Mouse (Mus musculus) urinary bladder, adult 2 months (tissue): ENCODE measurements around the gene Atxn7l1. TPM values are rescaled to one million over a fixed set of nuclear protein-coding genes. Genes with fewer than 3 reads are reported as not detected.

Experiments used
- DNase-seq: peaks from one replicate; pipeline ENCODE4 v3.0.0; 2022; ENCODE audit warnings: low spot score
- polyA plus RNA-seq: library from polyadenylated mRNA; depleted of rRNA; stranded (reverse); fragments of >200 nt; gene quantifications from 2 replicates; pipeline ENCODE4 v1.2.3, GENCODE M21; 2012; rRNA removed

The Atxn7l1 gene
- polyA plus RNA-seq = 12.4 and 20.3 TPM in 2 replicates

GRCm38 (mm10) chr12:33147497-33148267, at the start of gene Atxn7l1:
Atxn7l1 (plus strand) TSS chr12:33147693.
- DNase-seq = peak; percentile 81

- DNase-seq = no peak
These were observed 45.9 kb upstream of the Atxn7l1 start for GRCm38 (mm10) chr12:33101627-33102026.

GRCm38 (mm10) chr12:33102342-33103115, 45.0 kb upstream of the Atxn7l1 start:
- no peak for DNase-seq

- DNase-seq = no peak
These were observed 41.8 kb upstream of the Atxn7l1 start for GRCm38 (mm10) chr12:33105724-33106123.

DNA sequence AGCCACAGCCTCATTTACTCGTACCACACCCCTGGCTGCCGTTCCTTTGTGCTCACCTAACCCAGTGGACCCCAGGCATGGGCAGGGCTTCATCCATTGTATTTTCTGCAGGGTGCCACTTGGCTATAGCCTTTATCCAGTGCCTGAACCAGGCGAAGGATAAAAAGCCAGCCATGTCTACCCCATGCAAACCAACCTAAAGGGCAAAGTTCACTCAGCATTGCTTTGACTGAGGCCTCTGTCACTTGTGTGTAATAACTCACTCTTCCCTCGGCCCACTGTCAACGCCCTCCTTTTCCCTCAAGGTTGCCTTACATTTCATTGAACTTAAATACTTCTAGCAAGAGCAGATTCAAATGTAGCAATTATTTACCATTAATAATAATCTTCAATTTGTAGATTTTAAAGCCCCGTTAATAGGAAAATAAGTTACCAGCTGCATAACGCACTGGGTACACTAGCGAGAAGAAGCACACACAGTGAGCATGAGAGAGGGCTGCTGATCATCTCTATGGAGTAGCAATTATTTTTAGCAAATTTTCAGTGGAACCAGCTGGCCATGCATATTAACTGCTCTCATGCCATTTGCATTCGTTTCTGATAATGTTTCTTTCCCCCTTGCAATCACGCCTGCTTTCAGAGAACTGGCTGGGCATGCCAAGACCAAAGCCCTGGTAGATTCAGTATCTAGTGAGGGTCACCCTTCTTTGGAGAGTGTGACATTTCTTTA, 40.9 kb upstream of the Atxn7l1 start:
- no peak for DNase-seq

GRCm38 (mm10) chr12:33109531-33109930, 38.0 kb upstream of the Atxn7l1 start:
- DNase-seq = no peak

- DNase-seq = no peak
These were observed 36.5 kb upstream of the Atxn7l1 start for GRCm38 (mm10) chr12:33110894-33111471.

DNA sequence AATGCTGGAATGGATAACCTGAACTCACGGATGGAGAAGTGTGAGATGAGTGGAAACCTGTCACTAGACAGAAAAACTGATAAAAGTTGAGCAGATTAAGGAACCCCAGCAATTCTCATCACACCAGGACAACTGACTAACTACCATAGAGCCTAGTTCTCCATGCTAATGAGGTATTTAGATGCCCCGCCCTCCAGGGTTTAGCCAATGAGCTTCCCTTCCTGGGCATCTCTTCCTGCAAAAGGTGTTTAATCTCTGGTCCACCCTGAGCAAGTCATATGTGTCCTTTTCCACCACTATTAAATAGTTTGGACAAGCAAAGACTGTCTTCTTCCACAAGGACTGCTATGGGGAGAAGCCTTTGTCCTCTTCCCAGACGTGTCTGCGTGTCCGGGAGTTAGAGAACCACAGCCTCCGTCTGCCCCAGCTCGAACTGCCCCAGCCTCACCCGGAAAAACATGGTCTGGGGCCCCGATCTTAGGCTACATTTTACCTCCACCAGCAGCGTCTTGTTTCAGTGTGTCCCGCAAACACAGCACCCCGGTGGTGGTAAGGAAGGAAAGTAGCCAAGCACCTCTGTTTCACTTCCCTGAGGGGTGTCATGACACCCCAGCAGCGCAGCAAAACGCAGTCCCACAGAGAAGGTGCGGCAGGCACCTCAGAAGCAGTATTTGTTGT, 28.7 kb upstream of the Atxn7l1 start:
- DNase-seq = no peak

- no peak for DNase-seq
These were observed 21.8 kb upstream of the Atxn7l1 start for GRCm38 (mm10) chr12:33125594-33126227.

DNA sequence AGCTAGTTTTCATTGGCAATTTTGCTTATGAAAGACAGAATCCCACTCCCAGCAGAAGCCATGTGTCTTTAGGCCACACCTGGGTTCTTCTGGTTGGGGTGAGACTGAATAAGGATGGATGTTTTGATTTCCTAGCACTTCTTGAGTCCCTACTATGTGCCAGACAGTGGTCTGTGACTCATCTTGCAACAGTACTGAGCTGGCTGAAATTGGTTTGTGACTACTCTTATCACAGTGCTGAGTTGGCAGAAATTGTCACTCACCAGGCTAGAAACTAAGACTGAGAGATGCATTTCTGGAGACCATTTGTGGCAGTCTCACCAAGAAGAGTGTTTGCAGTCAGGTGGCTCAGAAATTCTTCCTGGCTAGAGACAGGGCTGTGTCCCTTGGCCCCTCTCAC, 21.2 kb upstream of the Atxn7l1 start:
- DNase-seq = no peak

- DNase-seq = no peak
These were observed 19.4 kb upstream of the Atxn7l1 start for GRCm38 (mm10) chr12:33128121-33128520.

DNA sequence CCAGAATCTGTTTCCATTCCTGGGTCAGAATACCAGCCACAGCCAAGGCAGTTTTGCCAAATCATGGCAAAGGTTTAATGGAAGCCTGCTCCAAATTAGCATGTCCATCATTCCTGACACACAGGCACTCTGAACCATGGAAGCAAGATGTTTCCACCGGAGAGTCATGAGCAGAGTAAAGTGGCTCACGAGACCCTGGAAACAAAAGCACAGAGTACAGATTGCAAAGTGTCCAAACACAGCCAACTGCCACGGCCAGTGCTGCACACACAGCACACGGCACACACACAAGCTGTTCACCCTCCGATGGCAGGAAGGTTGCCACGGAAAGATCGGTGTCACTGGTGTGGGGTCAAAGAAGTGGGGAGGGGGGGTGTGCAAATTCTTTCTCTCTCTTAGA, 18.8 kb upstream of the Atxn7l1 start:
- no peak for DNase-seq

- no peak for DNase-seq
These were observed 18.1 kb upstream of the Atxn7l1 start for GRCm38 (mm10) chr12:33129410-33129809.

- no peak for DNase-seq
These were observed 17.1 kb upstream of the Atxn7l1 start for GRCm38 (mm10) chr12:33130401-33130800.

DNA sequence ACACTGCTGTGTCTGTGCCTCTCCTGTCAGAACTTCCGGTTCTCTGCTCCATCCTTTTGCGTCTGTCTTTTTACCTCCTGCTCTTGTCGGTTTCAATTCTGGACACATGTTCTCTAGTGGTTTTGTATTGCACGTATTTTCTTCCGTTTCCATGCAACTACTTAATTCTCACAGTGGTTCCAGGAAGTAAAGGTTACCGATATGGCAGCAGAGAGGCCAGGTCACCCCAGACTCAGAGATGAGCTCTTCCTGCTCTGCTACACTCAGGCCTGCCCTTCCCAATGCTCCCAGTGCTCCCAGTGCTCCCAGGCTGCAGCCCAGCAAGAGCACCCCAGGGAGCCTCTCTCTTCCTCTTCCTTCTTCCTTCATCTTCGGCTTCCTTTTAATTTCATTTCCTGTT, 15.7 kb upstream of the Atxn7l1 start:
- DNase-seq = no peak

DNA sequence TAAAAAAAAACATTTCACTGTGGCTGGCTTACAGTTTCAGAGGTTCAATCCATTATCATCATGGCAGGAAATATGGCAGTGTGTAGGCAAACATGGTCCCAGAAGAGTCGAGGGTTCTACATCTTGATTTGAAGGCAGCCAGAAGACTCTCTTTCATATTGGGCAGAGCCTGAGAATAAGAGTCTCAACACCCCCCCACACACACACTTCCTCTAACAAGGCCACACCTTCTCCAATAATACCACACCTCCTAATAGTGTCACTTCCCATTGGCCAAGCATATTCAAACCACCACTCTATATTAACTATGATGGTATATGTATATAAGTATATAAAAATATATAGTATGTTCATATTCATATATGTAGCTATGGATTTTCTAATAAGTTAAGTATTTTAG, 9.6 kb upstream of the Atxn7l1 start:
- no peak for DNase-seq

DNA sequence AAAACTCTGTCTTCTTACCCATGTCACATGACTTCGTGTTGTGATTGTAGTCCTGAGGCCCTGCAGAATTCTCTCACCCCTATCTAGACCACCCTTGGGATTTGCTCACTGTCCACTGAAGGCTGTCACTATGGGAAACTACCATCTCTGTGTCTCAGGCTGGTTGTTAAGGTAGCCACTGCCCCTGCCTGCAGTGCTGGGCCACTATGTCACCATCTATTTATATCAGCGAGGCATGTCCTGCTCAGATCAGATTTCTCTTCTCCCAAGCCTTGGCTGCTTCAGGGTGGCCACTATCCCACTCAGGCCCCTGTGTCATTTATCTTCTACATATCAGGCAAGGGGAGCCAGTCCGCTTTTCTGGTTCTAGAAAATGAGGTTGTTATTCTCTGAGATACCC, 8.4 kb upstream of the Atxn7l1 start:
- no peak for DNase-seq

- DNase-seq = no peak
These were observed 3.0 kb upstream of the Atxn7l1 start for GRCm38 (mm10) chr12:33144456-33144855.

DNA sequence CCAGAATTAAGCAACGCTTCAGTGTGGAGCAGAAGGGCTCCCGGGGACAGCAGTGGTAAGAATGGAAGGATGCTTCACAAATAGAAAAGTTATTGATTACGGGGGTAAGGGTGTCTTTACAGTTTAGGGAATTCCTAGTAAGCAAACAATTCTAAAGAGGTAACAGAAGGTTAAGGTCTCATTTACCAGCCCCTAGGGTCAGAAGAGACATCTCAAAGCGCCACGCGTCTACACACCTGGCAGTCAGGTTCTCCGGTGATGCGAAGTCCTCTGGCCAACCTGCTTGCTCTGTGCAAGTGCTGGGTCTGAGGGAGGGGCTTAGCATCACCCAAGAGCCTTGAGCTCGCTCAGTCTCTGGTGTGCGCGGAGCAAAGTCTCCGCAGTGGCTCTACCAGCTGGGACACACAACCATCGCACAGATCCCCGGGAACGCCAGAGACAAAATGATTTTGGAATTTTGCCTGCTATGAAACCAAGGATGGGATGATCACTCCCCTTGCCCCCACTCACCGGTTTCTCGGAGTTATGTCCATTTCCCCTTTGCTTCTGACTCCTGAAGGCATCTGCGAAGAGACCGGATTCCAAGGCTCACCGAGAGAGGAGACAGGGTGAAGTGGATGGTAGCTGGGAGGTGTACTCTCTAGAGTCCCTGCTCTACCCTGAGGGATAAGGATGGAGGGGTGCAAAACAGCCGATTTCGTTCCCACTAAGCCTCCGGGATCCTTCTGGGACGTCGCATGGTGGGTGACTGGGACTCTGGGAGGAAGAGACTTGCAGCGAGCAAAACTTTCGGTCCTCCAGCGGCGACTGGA, 665 bp upstream of the Atxn7l1 start:
- no peak for DNase-seq

GRCm38 (mm10) chr12:33149544-33150190, 2.2 kb downstream of the Atxn7l1 start:
- DNase-seq = no peak
